Mouse (Mus musculus) small intestine, adult 2 months (tissue): ENCODE results near the gene Rnf215. TPM values are rescaled to one million over a fixed set of nuclear protein-coding genes. Genes with fewer than 3 reads are reported as not detected.
A peak's percentile ranks its signal among the peaks of the same experiment; 100 is the strongest.
"Not testable (repeated sequence)": the region's sequence is repeated elsewhere in the genome, so short reads cannot be mapped to it uniquely, and the experiment has no call there.

Experiments used
- H3K27ac ChIP-seq: fragments of 200-500 bp; 2 replicates; pipeline ENCODE4 v1.5.1; 2012; ENCODE audit warnings: low read depth, low read length, control low read depth, inconsistent platforms; ENCODE audit not compliant: insufficient read depth
- H3K27me3 ChIP-seq: fragments of 200-500 bp; 2 replicates; pipeline ENCODE4 v1.6.1; 2012; ENCODE audit warnings: mild to moderate bottlenecking, moderate library complexity, low read length, inconsistent platforms; ENCODE audit not compliant: control insufficient read depth, insufficient read depth
- H3K36me3 ChIP-seq: fragments of 200-500 bp; 2 replicates; pipeline ENCODE4 v1.6.1; 2012; ENCODE audit warnings: mild to moderate bottlenecking, low read length, control low read depth, inconsistent platforms; ENCODE audit not compliant: control insufficient read depth, insufficient read depth
- H3K4me1 ChIP-seq: fragments of 200-500 bp; 2 replicates; pipeline ENCODE4 v1.6.1; 2012; ENCODE audit warnings: low read length, inconsistent platforms, mixed read lengths; ENCODE audit not compliant: control insufficient read depth, insufficient read depth, insufficient read length
- H3K4me3 ChIP-seq: fragments of 200-500 bp; 2 replicates; pipeline ENCODE4 v1.5.1; 2012; ENCODE audit warnings: low read depth, mild to moderate bottlenecking, control low read depth, inconsistent platforms, low read length, moderate library complexity
- CTCF ChIP-seq: fragments of 200-500 bp; IDR thresholded peaks from 2 replicates; pipeline ENCODE4 v1.5.1; 2012; ENCODE audit warnings: low read depth, mild to moderate bottlenecking, control low read depth, inconsistent platforms, low read length, moderate library complexity, mixed read lengths; ENCODE audit not compliant: insufficient replicate concordance, insufficient read length; ENCODE audit errors: extremely low read depth
- POLR2A ChIP-seq: fragments of 200-500 bp; IDR thresholded peaks from 2 replicates; pipeline ENCODE4 v1.6.1; 2012; ENCODE audit warnings: low read depth, mild to moderate bottlenecking, control low read depth, inconsistent platforms, low read length, moderate library complexity
- WGBS: fragments of 180-500 bp; shearing (Covaris S2); methylation state at CpG from one replicate; pipeline ENCODE4 v1.1.7; 2018; 5-methylcytosine and 5-hydroxymethylcytosine counted together
- polyA plus RNA-seq: library from polyadenylated mRNA; depleted of rRNA; stranded (reverse); fragments of >200 nt; gene quantifications from 2 replicates; pipeline ENCODE4 v1.2.3, GENCODE M21; 2012

The Rnf215 gene
- polyA plus RNA-seq, 1 experiment = 20.6 TPM

GRCm38 (mm10) chr11:4113496-4113895, 21.5 kb upstream of the Rnf215 start:
- 76% methylated on average over 4 of the region's 4 CpGs for WGBS
- H3K27me3 ChIP-seq = no peaks in the 10 kb centered on the region
- no peak for TF ChIP-seq CTCF
- no peak for TF ChIP-seq POLR2A

GRCm38 (mm10) chr11:4113970-4114369, 21.0 kb upstream of the Rnf215 start:
- WGBS = 86% methylated on average over 6 of the region's 6 CpGs
- Histone ChIP-seq H3K4me3 (no peak overlapping the region), H3K27me3 (no peaks in the 10 kb centered on the region), H3K4me1 (peaks cover 35% of the 10 kb centered on the region), H3K36me3 (peaks cover 14% of the 10 kb centered on the region), H3K27ac (no peak overlapping the region)
- no peak for TF ChIP-seq CTCF
- no peak for TF ChIP-seq POLR2A

More at GRCm38 (mm10) chr11:4113496-4113895, 21.5 kb upstream of the Rnf215 start:
- H3K36me3 ChIP-seq = peaks cover 17% of the 10 kb centered on the region
- peaks cover 33% of the 10 kb centered on the region for H3K4me1 ChIP-seq
- H3K4me3 ChIP-seq = no peak overlapping the region
- H3K27ac ChIP-seq = peak overlapping the region; percentile 29; the same call in 1 of the 2 replicates

GRCm38 (mm10) chr11:4114541-4114940, 20.5 kb upstream of the Rnf215 start:
- H3K4me1 ChIP-seq = peaks cover 36% of the 10 kb centered on the region
- not testable (repeated sequence) for H3K36me3 ChIP-seq, H3K4me3 ChIP-seq, H3K27me3 ChIP-seq, H3K27ac ChIP-seq
- WGBS = 91% methylated on average over 6 of the region's 6 CpGs

- Histone ChIP-seq H3K27me3 (no peaks in the 10 kb centered on the region), H3K36me3 (peaks cover 3% of the 10 kb centered on the region; the same call in 1 of the 2 replicates), H3K4me3 (no peak overlapping the region), H3K27ac (no peak overlapping the region), H3K4me1 (peaks cover 36% of the 10 kb centered on the region)
- TF ChIP-seq CTCF (no peak), POLR2A (no peak)
- 74% methylated on average over 4 of the region's 4 CpGs for WGBS
These were observed 19.6 kb upstream of the Rnf215 start for GRCm38 (mm10) chr11:4115407-4115806.

GRCm38 (mm10) chr11:4116458-4117141, 18.4 kb upstream of the Rnf215 start:
- Histone ChIP-seq H3K36me3 (0 out of 2 replicates have a peak, but pooled peaks cover 1% of the 10 kb centered on the region), H3K27me3 (no peaks in the 10 kb centered on the region), H3K4me3 (peak overlapping the region; percentile 78), H3K4me1 (peaks cover 28% of the 10 kb centered on the region), H3K27ac (peak overlapping the region; percentile 22; the same call in 1 of the 2 replicates)
- 27% methylated on average over 11 of the region's 11 CpGs for WGBS
- no peak for TF ChIP-seq CTCF
- no peak for TF ChIP-seq POLR2A

GRCm38 (mm10) chr11:4117372-4118071, 17.5 kb upstream of the Rnf215 start:
- H3K36me3 ChIP-seq = 0 out of 2 replicates have a peak, but pooled peaks cover 1% of the 10 kb centered on the region
- H3K27ac ChIP-seq = peak overlapping the region; percentile 75
- H3K4me1 ChIP-seq = peaks cover 23% of the 10 kb centered on the region
- peak overlapping the region; percentile 78 for H3K4me3 ChIP-seq
- peak; percentile 25; the same call in 1 of the 2 replicates for TF ChIP-seq CTCF
- TF ChIP-seq POLR2A = no peak
- H3K27me3 ChIP-seq = no peaks in the 10 kb centered on the region
- whole genome bisulfite sequencing = 12% methylated on average over 3 of the region's 3 CpGs
